In genomic region chr7:114852387-114852786, GRCm38 (mm10) we compare ENCODE assay signal across 24 mouse cellular contexts.
DNase-seq lines count a peak whose midpoint lies in the region; ATAC-seq and TF ChIP-seq lines count a peak whose summit lies in the region.
"Had no signal": no experiment of that assay in that cellular context is flagged by ENCODE, and none has a peak within 500 bp of the region (broad histone marks: within the 10 kb centered on the region; RNA-seq: fewer than 3 reads in every experiment).

No protein-coding gene starts in this region.

- peaks cover 21% of the 10 kb centered on the region for H3K36me3 ChIP-seq in liver, adult 2 months (ENCODE audit: control insufficient read depth, insufficient read depth, low read length)
- H3K36me3 ChIP-seq in liver, postnatal 0 days (replicated peaks; ENCODE audit: insufficient read depth, low read length) = no peaks in the 10 kb centered on the region
- H3K36me3 ChIP-seq in intestine, embryonic 16.5 days (ENCODE audit: control insufficient read depth, insufficient read depth, low read length) = no peaks in the 10 kb centered on the region
- H3K36me3 ChIP-seq in hindbrain, embryonic 12.5 days = no peaks in the 10 kb centered on the region
- H3K36me3 ChIP-seq: embryonic facial prominence, embryonic 15.5 days; forebrain, embryonic 10.5 days; heart, embryonic 10.5 days; hindbrain, embryonic 13.5 days had no signal

- WGBS in liver, adult 2 months = 85% methylated on average over 3 of the region's 3 CpGs
- 87% methylated on average over 3 of the region's 3 CpGs for WGBS in liver, postnatal 0 days (ENCODE audit: insufficient replicate concordance)
- 71% methylated on average over 3 of the region's 3 CpGs for WGBS in intestine, embryonic 16.5 days
- 85% methylated on average over 3 of the region's 3 CpGs for WGBS in hindbrain, embryonic 12.5 days

- no peak overlapping the region for H3K27ac ChIP-seq in liver, adult 2 months (replicated peaks; ENCODE audit: insufficient read depth, low read depth, low read length)
- no peak overlapping the region for H3K27ac ChIP-seq in liver, postnatal 0 days (ENCODE audit: low read depth)
- H3K27ac ChIP-seq in intestine, embryonic 16.5 days (ENCODE audit: low read length) = no peak overlapping the region
- no peak overlapping the region for H3K27ac ChIP-seq in hindbrain, embryonic 12.5 days
- H3K27ac ChIP-seq: embryonic facial prominence, embryonic 15.5 days; forebrain, embryonic 10.5 days; heart, embryonic 10.5 days; hindbrain, embryonic 13.5 days had no signal

- no peaks in the 10 kb centered on the region for H3K27me3 ChIP-seq in liver, adult 2 months (ENCODE audit: control insufficient read depth, insufficient read depth, low read length)
- no peaks in the 10 kb centered on the region for H3K27me3 ChIP-seq in liver, postnatal 0 days (ENCODE audit: insufficient read depth, low read length)
- no peaks in the 10 kb centered on the region for H3K27me3 ChIP-seq in intestine, embryonic 16.5 days (replicated peaks; ENCODE audit: control insufficient read depth, insufficient read depth, low read length)
- no peaks in the 10 kb centered on the region for H3K27me3 ChIP-seq in hindbrain, embryonic 12.5 days
- H3K27me3 ChIP-seq: CH12.LX; embryonic facial prominence, embryonic 15.5 days; hindbrain, embryonic 13.5 days had no signal

- no peak for TF ChIP-seq EP300 in liver, postnatal 0 days (IDR thresholded peaks at IDR 0.05; ENCODE audit: low read depth)

- no peak for TF ChIP-seq POLR2A in liver, adult 2 months (IDR thresholded peaks at IDR 0.05; ENCODE audit: extremely low read depth, insufficient read depth, low read length)

- H3K4me3 ChIP-seq in liver, adult 2 months (ENCODE audit: insufficient read depth, low read depth, low read length) = no peak overlapping the region
- H3K4me3 ChIP-seq in liver, postnatal 0 days (ENCODE audit: low read depth, low read length) = no peak overlapping the region
- H3K4me3 ChIP-seq in intestine, embryonic 16.5 days (ENCODE audit: low read length) = no peak overlapping the region
- no peak overlapping the region for H3K4me3 ChIP-seq in hindbrain, embryonic 12.5 days
- H3K4me3 ChIP-seq: embryonic facial prominence, embryonic 15.5 days; erythroblast, embryonic 14.5 days; forebrain, embryonic 10.5 days; heart, embryonic 10.5 days; hindbrain, embryonic 13.5 days had no signal

- DNase-seq in kidney, adult 11 months = peak; percentile 8
- no peak for DNase-seq in kidney, postnatal 25 days
- DNase-seq in liver, adult 2 months (ENCODE audit: extremely low read depth, low read depth, low spot score) = peak; percentile 5
- no peak for DNase-seq in liver, postnatal 0 days
- no peak for DNase-seq in gastrocnemius, postnatal 10 days
- DNase-seq: adrenal gland, adult 8-10 months; cerebellum, adult 11 months; cerebellum, adult 8-10 months; cerebellum, postnatal 14 days; embryo, embryonic 11 days; heart, adult 18-20 months; heart, postnatal 10 days; heart, postnatal 4 days had no signal

- TF ChIP-seq CTCF in liver, adult 2 months (IDR thresholded peaks at IDR 0.05; ENCODE audit: low read depth, low read length) = no peak
- TF ChIP-seq CTCF in liver, postnatal 0 days (IDR thresholded peaks at IDR 0.05; ENCODE audit: low read depth) = no peak

- no peaks in the 10 kb centered on the region for H3K9me3 ChIP-seq in liver, postnatal 0 days (ENCODE audit: low read length)
- H3K9me3 ChIP-seq in intestine, embryonic 16.5 days (ENCODE audit: control insufficient read depth, low read length) = no peaks in the 10 kb centered on the region
- H3K9me3 ChIP-seq in hindbrain, embryonic 12.5 days (replicated peaks) = no peaks in the 10 kb centered on the region
- H3K9me3 ChIP-seq: embryonic facial prominence, embryonic 15.5 days; forebrain, embryonic 10.5 days; heart, embryonic 10.5 days; hindbrain, embryonic 13.5 days had no signal

- H3K79me2 ChIP-seq in liver, adult 2 months (ENCODE audit: control insufficient read depth, insufficient read depth, low read length) = no peaks in the 10 kb centered on the region

- H3K4me2 ChIP-seq in liver, postnatal 0 days (ENCODE audit: low read depth, low read length) = no peak overlapping the region
- H3K4me2 ChIP-seq in intestine, embryonic 16.5 days (ENCODE audit: low read depth, low read length) = no peak overlapping the region
- H3K4me2 ChIP-seq in hindbrain, embryonic 12.5 days (replicated peaks) = no peak overlapping the region
- H3K4me2 ChIP-seq: embryonic facial prominence, embryonic 15.5 days; hindbrain, embryonic 13.5 days had no signal

- ATAC-seq in liver, postnatal 0 days = no peak
- peak; percentile 54; the same call in 1 of the 2 replicates for ATAC-seq in intestine, embryonic 16.5 days
- no peak for ATAC-seq in hindbrain, embryonic 12.5 days (ENCODE audit: low FRiP score)
- ATAC-seq: activated CD4-positive, CD25-positive, alpha-beta regulatory T cell, adult 4 months; forebrain, embryonic 14.5 days; Patski had no signal

- peaks cover 3% of the 10 kb centered on the region; the same call in 1 of the 2 replicates for H3K4me1 ChIP-seq in liver, adult 2 months (ENCODE audit: control insufficient read depth, insufficient read depth, low read length)
- no peaks in the 10 kb centered on the region for H3K4me1 ChIP-seq in liver, postnatal 0 days (ENCODE audit: insufficient read depth)
- H3K4me1 ChIP-seq in intestine, embryonic 16.5 days (ENCODE audit: control insufficient read depth, insufficient read depth, low read length) = peaks cover 9% of the 10 kb centered on the region
- no peaks in the 10 kb centered on the region for H3K4me1 ChIP-seq in hindbrain, embryonic 12.5 days
- H3K4me1 ChIP-seq: embryonic facial prominence, embryonic 15.5 days; heart, embryonic 10.5 days; hindbrain, embryonic 13.5 days had no signal

- no peak overlapping the region for H3K9ac ChIP-seq in liver, adult 2 months (ENCODE audit: low read depth, low read length)
- no peak overlapping the region for H3K9ac ChIP-seq in liver, postnatal 0 days (replicated peaks)
- no peak overlapping the region for H3K9ac ChIP-seq in intestine, embryonic 16.5 days (ENCODE audit: low read depth, low read length)
- no peak overlapping the region for H3K9ac ChIP-seq in hindbrain, embryonic 12.5 days
- H3K9ac ChIP-seq: embryonic facial prominence, embryonic 15.5 days; hindbrain, embryonic 13.5 days had no signal

Comparison
In these comparisons a context has a peak if more than half of its experiments do, and no peak if none do; other contexts are left out.
1. DNase-seq: peak in kidney, adult 11 months (single experiment) and liver, adult 2 months (single experiment); none in kidney, postnatal 25 days (0 of 2), liver, postnatal 0 days (single experiment) and gastrocnemius, postnatal 10 days (single experiment).